Mouse (Mus musculus): ENCODE measurements around the gene Sec24c.

Gene Sec24c

DNA sequence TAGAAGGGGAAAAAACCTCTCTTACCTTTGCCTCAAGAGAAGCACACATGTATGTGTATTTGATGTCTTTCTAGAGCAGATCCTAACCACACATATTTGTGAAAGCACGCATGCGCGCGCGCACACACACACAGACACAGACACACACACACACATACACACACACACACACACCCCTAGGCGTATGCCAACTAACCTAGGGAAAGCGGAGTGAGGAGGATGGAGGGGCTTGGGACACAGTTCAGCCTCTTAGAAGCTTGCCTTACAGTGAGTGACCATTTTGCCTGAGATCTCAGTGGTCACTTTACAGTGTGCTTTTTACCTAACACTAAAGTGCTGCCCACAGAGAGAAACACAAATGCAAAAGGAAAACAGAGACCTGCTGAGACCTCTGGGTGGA, 14.4 kb upstream of the Sec24c start:
- no peak for DNase-seq (ENCODE audit: low spot score in 2 of 2)

DNA sequence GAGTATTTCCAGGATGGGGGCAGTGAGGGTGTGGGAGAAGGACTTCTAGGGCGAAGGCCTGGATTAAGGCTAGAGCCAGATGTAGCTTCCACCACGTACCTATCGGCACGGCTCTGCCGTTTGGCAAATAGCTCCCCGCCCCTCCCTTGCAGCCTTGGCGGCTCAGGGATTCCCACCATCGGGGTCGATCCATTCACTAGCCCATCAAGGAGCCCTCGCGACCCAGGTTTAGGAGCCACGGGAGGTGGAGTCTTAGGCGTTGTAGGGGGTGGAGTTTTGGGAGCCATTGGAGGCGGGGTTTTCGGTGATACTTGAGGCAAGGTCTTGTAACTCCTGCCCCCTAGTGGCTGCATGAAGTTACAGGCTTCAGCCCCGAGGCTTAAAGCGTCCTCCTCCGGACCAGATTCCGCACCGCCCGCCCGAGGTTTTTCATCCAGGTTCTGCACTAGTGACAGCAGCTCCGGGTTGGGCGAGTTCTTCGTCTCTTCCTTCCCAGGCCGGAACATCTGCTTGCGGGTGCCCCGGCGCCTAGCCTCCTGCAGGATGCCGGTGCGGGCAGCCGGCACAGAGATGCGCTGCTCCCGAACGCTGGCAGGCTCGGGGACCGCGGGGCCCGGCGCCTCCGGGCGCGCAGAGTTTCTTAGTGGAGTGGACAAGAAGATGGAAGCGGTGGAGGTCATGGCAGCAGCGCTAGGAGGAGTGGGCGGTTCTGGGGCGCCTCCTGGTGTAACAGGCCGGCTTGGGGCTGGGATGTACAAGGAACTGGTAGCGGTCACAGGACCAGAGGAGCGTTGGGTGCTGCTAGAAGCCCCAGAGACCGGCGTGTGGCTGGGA, 13.1 kb upstream of the Sec24c start:
- DNase-seq (ENCODE audit: low spot score in 2 of 2): peak; percentile 80 to 91

DNA sequence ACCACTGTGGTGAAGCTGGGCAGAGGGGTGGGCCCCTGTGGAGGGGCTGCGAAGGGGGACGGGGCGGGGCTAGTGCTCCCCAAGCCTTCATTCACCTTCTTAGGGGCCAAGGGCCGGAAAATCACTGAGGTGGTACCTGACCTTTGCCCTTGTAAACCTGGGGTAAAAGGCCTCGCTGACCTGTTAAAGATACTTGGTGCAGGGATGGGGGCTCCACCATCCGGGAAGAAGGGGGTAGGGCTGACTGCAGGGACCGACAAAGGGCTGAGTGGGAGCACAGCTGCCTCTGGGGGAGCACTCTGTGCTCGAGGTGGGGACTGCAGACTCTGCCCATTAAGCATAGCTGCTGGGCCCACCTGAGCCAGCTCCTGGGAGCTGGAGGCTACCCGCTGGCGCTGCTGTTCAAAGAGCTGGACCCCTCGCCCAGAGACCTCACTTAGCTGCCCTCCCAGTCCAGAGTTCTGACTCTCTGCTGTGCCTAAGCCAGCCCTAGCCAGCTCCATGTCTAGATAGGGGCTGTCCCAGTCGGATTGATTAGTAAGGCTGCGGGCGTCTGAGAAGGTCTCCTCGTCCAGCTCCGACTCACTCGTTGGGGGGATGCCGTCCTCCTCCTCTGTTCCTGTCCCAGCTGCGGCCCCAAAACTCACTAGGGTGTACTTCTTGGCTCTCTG, 12.3 kb upstream of the Sec24c start:
- DNase-seq (ENCODE audit: low spot score in 2 of 2): peak in 1 of 2 experiments; percentile 23

DNA sequence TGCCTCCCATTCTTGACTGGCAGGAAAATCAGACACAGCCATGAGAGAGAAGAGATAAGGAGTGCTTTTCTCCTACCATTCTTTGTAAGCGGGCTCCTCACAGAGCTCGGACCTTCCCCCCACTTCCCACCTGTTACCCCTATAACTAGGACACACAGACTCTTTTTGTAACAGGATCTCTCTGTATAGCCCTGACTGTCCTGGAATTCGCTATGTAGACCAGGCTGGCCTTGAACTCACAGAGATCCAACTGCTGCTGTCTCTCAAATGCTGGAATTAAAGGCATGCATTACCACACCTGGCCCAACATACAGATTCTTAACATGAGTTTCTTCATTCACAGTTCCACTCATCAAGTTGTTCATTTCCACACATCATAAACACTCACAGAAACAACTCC, 11.4 kb upstream of the Sec24c start:
- DNase-seq (ENCODE audit: low spot score in 2 of 2): no peak

DNA sequence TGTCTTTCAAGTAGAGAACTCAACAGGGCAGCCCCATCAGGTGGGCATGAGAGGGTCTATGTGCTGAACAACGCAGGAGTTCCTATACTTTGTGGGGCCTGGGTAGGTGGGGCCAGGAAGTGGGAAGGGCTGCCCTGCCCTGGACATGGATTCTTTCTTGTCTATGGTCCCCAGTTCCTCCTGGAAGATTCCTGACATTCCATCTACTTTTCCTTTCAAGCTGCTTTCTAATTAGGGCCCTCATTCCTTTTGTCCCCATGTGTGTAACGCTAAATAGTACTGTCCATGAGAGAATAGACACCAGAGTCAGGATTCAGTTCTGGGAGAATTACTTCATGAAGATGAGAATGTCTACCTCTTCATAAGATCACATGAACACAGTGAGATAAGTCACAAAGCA, 10.5 kb upstream of the Sec24c start:
- DNase-seq (ENCODE audit: low spot score in 2 of 2): no peak

DNA sequence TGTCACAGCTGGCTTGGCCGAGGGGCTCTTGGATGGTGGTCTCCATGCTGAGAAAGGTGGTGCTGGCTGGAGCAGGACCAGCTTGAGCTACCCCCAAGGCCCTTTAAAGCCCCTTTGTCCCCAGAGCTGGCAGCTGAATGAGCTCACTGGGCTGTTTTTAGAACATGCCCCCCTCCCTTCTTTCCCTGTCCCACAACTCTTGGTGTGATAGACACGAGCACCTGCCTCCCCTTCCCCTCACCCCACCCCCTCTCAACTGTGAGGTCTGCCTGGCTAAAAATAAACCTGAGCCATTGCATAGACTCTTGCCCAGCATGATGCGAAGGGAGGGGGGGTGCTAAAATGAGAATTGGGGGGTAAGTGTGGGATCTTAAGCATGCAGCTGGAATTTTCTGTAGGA, 9.7 kb upstream of the Sec24c start:
- no peak for DNase-seq (ENCODE audit: low spot score in 2 of 2)

DNA sequence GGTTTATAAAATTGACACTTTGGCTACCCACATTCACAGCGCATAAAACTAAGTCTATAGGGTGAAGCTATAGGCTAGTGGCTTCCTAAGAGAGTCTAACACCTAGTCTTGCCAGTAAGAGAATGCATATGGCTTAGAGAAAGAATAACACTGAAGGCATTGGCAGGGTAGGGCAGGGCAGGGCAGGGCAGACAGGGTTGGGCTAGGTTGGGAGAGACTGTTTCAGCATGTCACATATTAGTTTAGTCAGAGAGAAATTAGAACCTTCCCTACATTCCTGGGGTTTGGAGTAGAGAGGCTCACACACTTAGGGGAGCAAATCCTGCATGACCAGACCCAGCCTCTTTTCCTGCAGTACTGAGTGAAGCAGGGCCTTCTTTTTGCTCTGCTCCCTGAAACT, 6.6 kb upstream of the Sec24c start:
- no peak for DNase-seq (ENCODE audit: low spot score in 2 of 2)

DNA sequence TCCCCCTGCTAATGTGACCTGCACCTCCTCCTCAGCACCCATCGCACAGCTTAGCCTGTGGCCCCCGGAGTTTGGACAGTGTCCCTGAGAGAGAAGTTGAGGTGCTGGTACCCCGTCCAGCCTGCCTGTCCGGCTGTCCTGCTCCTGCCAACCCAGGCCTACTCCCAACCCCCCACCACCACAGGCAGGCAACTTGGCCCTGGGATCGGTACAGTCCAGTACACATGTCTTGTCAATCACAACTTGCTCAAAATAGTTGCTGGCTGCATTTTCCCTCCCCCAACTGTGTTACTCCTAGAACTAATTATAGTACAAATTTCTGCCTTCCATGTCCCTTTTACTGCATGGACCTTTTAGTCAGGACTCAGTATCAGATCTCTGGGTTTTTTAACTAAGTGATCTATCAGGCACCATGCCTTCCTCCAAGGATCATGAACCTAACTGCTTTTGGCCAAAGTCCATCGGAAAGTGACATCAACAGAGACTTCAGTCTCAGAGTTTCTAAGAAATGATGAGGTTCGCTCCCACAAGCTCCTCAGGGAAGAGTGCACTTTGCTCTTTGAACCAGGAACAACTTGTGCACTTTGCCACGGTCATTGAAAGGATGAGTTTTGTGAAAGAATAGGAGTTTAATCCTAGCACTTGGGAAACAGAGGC, 5.8 kb upstream of the Sec24c start, which contains the start of gene Synpo2l:
Synpo2l (minus strand) TSS at position 201 of the 657 bp plus-strand sequence.
- DNase-seq (ENCODE audit: low spot score in 2 of 2): no peak

DNA sequence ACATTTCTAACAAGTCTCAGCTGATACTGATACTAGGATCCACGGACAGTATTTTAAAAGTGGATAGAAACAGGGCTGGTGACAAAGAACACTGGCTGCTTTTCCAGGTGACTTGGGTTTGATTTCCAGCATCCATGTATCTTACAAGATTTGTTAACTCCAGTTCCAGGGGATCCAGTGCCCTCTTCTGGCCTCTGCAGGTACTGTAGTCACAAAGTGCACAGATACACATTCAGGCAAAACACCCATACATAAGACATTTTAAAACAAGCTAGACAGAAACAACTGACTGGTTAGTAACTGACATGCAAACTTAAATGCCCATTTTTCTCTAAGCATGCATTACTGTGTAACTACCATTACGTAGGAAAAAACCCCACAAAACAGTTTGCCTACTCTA, 1.1 kb upstream of the Sec24c start:
- peak in 1 of 2 experiments; percentile 49 for DNase-seq (ENCODE audit: low spot score in 2 of 2)

DNA sequence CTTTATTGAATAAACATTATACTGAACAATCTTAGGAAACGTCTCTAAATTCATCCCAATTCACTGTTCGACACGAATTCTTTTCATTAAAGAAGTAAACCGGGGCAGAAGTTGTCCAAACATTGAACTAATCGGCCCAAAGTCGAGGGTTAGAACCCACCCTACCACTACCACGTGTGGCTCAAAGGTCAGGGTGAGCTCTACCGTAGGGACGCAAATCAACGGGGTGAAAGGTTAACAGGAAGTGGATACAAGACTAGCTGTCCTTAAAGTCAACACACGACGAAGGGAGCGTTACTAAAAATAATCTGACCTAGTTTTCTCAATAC, 409 bp upstream of the Sec24c start:
- DNase-seq (ENCODE audit: low spot score in 2 of 2): peak in 1 of 2 experiments; percentile 11

DNA sequence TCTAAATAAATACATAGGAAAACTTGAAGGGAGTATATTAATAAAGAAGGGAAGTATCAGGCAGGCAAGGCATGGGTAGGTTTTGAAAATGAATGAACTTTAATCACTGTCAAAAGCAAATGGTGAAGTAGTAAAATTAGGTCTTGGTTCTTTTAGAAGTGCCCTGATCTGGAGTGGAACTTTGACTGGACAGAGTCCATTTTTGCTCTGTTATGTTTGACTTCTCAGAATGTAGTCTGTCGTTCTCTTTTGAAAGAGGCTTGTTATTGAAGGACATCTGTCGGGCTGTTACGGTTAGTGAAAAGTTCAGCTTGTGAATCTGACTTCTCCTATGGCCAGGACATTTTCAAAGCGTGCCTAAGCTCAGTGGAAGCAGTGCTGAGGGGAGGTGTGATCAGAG, 3.8 kb downstream of the Sec24c start:
- DNase-seq (ENCODE audit: low spot score in 2 of 2): no peak

DNA sequence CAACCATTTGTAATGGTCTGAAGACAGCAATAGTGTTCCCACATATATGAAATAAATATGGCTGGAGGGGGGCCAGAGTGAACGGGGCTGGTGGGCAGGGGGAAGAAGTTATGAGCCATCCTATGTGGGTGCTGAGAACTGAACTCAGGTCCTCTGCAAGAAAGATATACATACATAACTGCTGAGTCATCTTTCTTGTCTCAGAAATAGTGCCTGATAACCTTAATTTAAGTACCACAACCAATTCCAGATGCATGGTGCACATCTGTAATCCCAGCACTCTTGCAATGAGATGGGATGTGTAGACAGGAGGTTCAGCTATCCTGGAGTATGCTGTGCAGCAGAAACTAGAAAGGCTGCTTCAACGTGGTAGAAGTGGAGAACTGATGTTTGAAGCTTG, 7.6 kb downstream of the Sec24c start:
- DNase-seq (ENCODE audit: low spot score in 2 of 2): no peak

DNA sequence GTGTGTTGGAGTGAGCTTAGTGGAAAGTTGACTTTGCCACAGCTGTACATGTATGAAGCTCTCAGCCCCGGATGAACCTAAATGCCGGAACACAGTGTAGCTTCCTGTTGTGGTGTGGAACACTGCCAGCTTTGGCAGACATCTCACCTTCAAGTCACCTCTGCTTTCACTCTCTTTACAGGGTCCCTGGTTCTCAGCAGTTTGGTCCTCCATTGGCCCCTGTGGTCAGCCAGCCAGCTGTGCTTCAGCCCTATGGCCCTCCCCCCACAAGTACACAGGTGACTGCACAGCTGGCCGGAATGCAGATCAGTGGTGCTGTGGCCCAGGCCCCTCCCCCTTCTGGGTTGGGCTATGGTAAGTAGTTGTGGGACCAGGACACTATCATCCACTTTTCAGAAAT, 8.4 kb downstream of the Sec24c start:
- DNase-seq (ENCODE audit: low spot score in 2 of 2): no peak

DNA sequence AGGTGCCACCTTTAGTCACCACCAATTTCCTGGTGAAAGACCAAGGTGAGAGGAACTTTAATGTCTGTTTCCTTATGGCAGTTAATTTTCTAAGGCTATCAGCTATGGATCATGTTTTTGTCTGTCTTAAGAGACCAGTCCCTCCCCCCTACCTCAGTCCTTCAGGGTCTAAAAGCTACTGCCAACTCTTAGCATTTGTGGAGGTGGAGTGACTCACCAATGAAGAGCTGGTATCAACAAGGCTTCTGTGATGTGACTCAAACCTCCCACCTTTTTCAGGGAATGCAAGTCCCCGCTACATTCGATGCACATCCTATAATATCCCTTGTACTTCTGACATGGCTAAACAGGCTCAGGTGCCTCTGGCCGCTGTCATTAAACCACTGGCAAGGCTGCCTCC, 12.5 kb downstream of the Sec24c start:
- DNase-seq (ENCODE audit: low spot score in 2 of 2): no peak

DNA sequence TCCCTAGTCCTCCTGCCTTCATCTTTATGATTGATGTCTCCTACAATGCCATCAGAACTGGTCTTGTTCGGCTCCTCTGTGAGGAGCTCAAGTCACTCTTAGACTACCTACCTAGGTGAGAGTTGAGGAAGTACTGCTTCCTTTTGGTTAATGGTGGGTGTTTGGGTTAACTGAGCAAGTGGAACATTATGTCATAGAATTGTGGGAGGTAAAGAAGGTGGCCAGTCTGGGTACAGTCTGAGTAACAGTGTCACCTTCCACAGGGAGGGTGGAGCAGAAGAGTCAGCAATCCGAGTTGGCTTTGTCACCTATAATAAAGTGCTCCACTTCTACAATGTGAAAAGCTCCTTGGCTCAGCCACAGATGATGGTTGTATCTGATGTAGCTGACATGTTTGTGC, 14.9 kb downstream of the Sec24c start:
- no peak for DNase-seq (ENCODE audit: low spot score in 2 of 2)

DNA sequence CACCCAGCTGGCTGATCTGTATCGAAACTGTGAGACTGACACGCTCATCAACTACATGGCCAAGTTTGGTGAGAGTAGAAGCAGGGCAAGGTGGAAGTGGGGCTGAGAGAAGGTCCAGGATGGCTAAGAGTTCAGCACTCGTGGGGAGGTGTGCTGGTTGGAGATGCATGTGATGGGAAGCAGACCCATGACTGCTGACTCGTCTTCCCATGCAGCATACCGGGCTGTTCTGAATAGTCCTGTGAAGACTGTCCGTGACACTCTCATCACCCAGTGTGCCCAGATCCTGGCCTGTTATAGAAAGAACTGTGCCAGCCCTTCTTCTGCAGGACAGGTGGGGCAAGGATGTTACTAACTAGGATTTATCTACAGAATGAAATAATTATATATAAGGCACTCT, 17.7 kb downstream of the Sec24c start:
- no peak for DNase-seq (ENCODE audit: low spot score in 2 of 2)

DNA sequence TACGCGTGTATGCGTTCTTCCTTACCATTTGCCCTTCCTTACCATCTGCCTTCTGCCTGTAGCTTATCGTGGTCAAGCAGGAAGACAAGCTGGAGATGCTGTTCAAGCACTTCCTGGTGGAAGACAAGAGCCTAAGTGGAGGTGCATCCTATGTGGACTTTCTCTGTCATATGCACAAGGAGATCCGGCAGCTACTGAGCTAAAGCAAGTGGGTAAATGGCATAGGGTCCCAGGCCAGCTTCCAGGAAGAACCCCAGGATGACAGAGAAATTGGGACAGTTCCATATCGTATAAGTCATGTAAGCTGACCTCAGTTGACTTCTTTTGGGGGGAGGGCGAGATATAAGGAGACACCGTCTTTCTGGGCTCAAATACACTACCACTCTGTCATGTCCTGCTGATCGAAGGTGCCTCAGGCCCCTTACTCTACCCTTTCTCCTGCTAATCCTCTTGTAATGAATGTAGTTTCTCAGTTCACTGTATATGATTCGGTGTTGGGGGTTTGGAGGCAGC, 19.5 kb downstream of the Sec24c start:
- DNase-seq (ENCODE audit: low spot score in 2 of 2): no peak

DNA sequence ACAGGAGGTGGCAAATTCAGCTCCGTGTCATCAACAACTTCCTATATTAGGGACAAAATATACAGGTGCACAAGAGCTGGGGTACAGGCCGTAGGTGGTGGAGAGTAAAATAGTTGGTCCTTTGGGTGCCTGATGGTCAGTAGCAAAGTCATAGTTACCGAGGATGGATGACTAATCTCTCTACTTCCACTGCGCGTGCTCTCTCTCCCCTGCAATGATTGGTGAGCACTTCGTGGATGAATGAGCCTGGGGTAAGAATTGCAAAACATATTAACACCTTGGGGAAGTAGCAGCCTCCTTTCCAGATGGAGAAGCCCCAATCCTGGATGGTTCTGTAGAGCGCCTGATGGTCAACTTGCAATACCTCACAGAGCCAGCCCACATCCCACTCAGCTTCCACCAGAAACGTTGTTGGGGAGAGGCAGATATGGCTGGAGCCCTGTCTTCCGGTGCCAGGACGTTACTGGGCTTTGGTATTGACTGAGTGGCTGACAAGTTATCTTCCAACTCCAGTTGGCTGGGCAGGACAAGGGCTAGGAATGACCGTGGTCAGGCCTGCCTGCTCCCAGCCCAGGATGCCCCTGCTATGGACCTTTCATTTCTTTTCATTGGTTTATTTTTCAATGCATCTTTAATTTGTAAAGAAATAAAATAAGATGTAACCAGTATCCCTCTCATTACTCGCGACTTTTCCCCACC, 20.2 kb downstream of the Sec24c start:
- peak in 1 of 2 experiments; percentile 11 for DNase-seq (ENCODE audit: low spot score in 2 of 2)

DNA sequence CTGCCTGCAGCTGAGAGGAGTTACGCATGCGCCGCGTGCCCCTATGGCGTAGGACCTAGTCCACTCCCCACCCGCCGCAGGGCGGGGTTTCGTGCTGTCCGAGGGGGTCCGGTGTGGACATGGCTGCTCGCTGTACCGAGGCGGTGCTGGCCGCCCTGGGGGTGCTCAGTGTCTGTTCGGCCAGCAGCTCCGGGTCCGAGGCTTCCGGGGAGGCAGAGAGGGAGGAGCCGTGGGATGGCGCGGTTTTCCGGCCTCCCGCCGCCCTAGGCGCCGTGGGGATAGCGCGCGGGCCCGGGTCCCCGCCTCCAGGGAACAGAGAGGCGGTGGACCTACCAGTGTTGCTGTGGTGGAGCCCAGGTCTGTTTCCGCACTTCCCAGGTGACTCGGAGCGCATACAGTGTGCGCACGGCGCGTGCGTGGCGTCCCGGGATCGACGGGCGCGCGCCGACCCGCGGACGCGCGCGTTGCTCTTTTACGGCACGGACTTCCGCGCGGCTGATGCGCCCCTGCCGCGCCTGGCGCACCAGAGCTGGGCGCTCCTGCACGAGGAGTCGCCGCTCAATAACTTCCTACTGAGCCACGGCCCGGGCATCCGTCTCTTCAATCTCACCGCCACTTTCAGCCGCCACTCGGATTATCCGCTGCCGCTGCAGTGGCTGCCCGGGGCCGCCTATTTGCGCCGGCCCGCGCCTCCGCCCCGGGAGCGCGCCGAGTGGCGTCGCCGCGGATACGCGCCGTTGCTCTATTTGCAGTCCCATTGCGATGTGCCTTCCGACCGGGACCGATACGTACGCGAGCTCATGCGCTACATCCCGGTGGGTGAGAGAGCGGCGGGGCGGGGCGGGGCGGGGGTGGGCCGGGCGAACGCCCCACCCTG, 21.0 kb downstream of the Sec24c start, which contains the start of gene Fut11:
Fut11 (plus strand) TSS at position 85 of the 877 bp plus-strand sequence.
- peak; percentile 78 to 84 for DNase-seq (ENCODE audit: low spot score in 2 of 2)

DNA sequence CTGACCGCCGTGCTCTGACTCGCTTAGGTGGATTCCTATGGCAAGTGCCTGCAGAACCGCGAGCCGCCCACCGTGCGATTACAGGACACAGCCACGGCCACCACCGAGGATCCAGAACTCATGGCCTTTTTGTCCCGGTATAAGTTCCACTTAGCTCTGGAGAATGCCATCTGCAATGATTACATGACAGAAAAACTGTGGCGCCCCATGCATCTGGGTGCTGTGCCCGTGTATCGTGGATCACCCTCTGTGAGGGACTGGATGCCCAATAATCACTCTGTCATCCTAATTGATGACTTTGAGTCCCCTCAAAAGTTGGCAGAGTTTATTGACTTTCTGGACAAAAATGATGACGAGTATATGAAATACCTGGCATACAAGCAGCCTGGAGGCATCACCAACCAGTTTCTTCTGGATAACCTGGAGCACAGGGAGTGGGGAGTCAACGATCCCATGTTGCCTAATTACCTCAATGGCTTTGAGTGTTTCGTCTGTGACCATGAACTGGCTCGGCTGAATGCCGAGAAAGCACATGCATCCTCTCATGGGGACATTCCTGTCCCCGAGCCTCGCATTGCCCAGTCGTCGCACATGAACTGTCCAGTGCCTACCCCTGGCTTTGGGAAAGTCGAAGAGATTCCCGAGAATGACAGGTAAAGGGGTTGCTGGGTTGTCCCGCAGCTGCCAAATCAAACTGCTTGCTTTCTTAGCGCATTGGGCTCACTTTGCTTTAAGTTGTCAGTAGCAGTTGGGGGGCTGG, 21.8 kb downstream of the Sec24c start:
- DNase-seq (ENCODE audit: low spot score in 2 of 2): no peak

Measured in cerebellum, postnatal 4 days (tissue).